ENCODE assay signal across 8 mouse cellular contexts in genomic region chr11:52359686-52360470, GRCm38 (mm10). TPM values are rescaled to one million over a fixed set of nuclear protein-coding genes. Genes with fewer than 3 reads are reported as not detected.
A peak's percentile ranks its signal among the peaks of the same experiment; 100 is the strongest.
DNase-seq lines count a peak whose midpoint lies in the region; ATAC-seq lines count a peak whose summit lies in the region.

No protein-coding gene starts in this region.

- peak; percentile 37 for ATAC-seq in erythroid progenitor cell, adult 5-6 weeks (replicated peaks; ENCODE audit: low FRiP score, poor library complexity, severe bottlenecking)
- peak; percentile 9 for ATAC-seq in hindbrain, embryonic 15.5 days (ENCODE audit: low FRiP score, low read depth)
- no peak for ATAC-seq in liver, embryonic 16.5 days (ENCODE audit: low read depth)
- ATAC-seq in neural tube, embryonic 15.5 days (ENCODE audit: low FRiP score), result peak; percentile 43

- no peaks in the 10 kb centered on the region for H3K36me3 ChIP-seq in hindbrain, embryonic 15.5 days
- H3K36me3 ChIP-seq in liver, embryonic 16.5 days (ENCODE audit: control insufficient read depth, insufficient read depth), result no peaks in the 10 kb centered on the region
- no peaks in the 10 kb centered on the region for H3K36me3 ChIP-seq in neural tube, embryonic 15.5 days

- peak; percentile 28 for DNase-seq in adrenal gland, postnatal 25 days
- DNase-seq in adrenal gland, postnatal 10 days, result no peak
- DNase-seq in ES-CJ7 (ENCODE audit: low read depth, low spot score), result peak; percentile 95
- no peak for DNase-seq in right cerebral cortex, postnatal 14 days

- H3K9me3 ChIP-seq in hindbrain, embryonic 15.5 days, result no peaks in the 10 kb centered on the region
- H3K9me3 ChIP-seq in liver, embryonic 16.5 days (replicated peaks; ENCODE audit: control insufficient read depth, low read length), result no peaks in the 10 kb centered on the region
- no peaks in the 10 kb centered on the region for H3K9me3 ChIP-seq in neural tube, embryonic 15.5 days (replicated peaks)

- peak overlapping the region; percentile 94 for H3K27ac ChIP-seq in hindbrain, embryonic 15.5 days (replicated peaks)
- H3K27ac ChIP-seq in liver, embryonic 16.5 days (ENCODE audit: low read length), result peak overlapping the region; percentile 93
- peak overlapping the region; percentile 96 for H3K27ac ChIP-seq in neural tube, embryonic 15.5 days (replicated peaks)

- H3K27me3 ChIP-seq in hindbrain, embryonic 15.5 days, result no peaks in the 10 kb centered on the region
- no peaks in the 10 kb centered on the region for H3K27me3 ChIP-seq in liver, embryonic 16.5 days (ENCODE audit: control insufficient read depth, insufficient read depth, low read depth, low read length)
- H3K27me3 ChIP-seq in neural tube, embryonic 15.5 days (replicated peaks), result no peaks in the 10 kb centered on the region

- peaks cover 37% of the 10 kb centered on the region for H3K4me1 ChIP-seq in hindbrain, embryonic 15.5 days (replicated peaks)
- H3K4me1 ChIP-seq in liver, embryonic 16.5 days (ENCODE audit: control insufficient read depth, low read depth, low read length), result peaks cover 42% of the 10 kb centered on the region
- H3K4me1 ChIP-seq in neural tube, embryonic 15.5 days, result peaks cover 42% of the 10 kb centered on the region

- 14% methylated on average over 22 of the region's 22 CpGs for WGBS in hindbrain, embryonic 15.5 days
- WGBS in liver, embryonic 16.5 days (ENCODE audit: insufficient replicate concordance), result 11% methylated on average over 22 of the region's 22 CpGs
- WGBS in neural tube, embryonic 15.5 days, result 15% methylated on average over 22 of the region's 22 CpGs

- peak overlapping the region; percentile 99 for H3K4me3 ChIP-seq in hindbrain, embryonic 15.5 days
- H3K4me3 ChIP-seq in liver, embryonic 16.5 days (ENCODE audit: low read depth, low read length), result peak overlapping the region; percentile 91
- peak overlapping the region; percentile 94 for H3K4me3 ChIP-seq in neural tube, embryonic 15.5 days (replicated peaks)

- peak overlapping the region; percentile 98 for H3K9ac ChIP-seq in hindbrain, embryonic 15.5 days
- peak overlapping the region; percentile 97 for H3K9ac ChIP-seq in liver, embryonic 16.5 days (ENCODE audit: low read depth, low read length)
- H3K9ac ChIP-seq in neural tube, embryonic 15.5 days (replicated peaks), result peak overlapping the region; percentile 99

- peak overlapping the region; percentile 91 for H3K4me2 ChIP-seq in hindbrain, embryonic 15.5 days
- H3K4me2 ChIP-seq in liver, embryonic 16.5 days (ENCODE audit: low read depth, low read length), result peak overlapping the region; percentile 94
- peak overlapping the region; percentile 86 for H3K4me2 ChIP-seq in neural tube, embryonic 15.5 days

RNA-seq across cellular contexts. Expression of gene Vdac1, which starts 0.8 kb away (rescaled TPM):
- 410 and 432 TPM in 2 replicates for total RNA-seq in adrenal gland, postnatal 25 days (2021)
- 100 to 1,000 TPM; 330 to 403 TPM for total RNA-seq in adrenal gland, postnatal 10 days (2021)
- 36.9 and 45.4 TPM in 2 replicates for total RNA-seq in erythroid progenitor cell, adult 5-6 weeks (2015; ENCODE audit: low replicate concordance)
- total RNA-seq in erythroid progenitor cell, adult 5-6 weeks (2017; ENCODE audit: low replicate concordance), result 40.2 and 42.2 TPM in 2 replicates
- polyA plus RNA-seq in hindbrain, embryonic 15.5 days (2015; fragmentation: Nextera tagmentation; extraction: Ambion mirVana), result 368 and 369 TPM in 2 replicates
- polyA plus RNA-seq in liver, embryonic 16.5 days (2015; fragmentation: Nextera tagmentation; extraction: Ambion mirVana), result 120 and 121 TPM in 2 replicates
- 362 and 402 TPM in 2 replicates for polyA plus RNA-seq in neural tube, embryonic 15.5 days (2015; fragmentation: Nextera tagmentation; extraction: Ambion mirVana)

RNA-seq across cellular contexts. Expression of gene 9530068E07Rik, which starts 36.4 kb away (rescaled TPM):
- total RNA-seq in adrenal gland, postnatal 25 days (2021), result 157 and 166 TPM in 2 replicates
- total RNA-seq in adrenal gland, postnatal 10 days (2021), result 100 to 1,000 TPM; 137 to 139 TPM
- 41.1 and 43.6 TPM in 2 replicates for total RNA-seq in erythroid progenitor cell, adult 5-6 weeks (2015; ENCODE audit: low replicate concordance)
- 9.4 and 23.9 TPM in 2 replicates for total RNA-seq in erythroid progenitor cell, adult 5-6 weeks (2017; ENCODE audit: low replicate concordance)
- 129 and 136 TPM in 2 replicates for polyA plus RNA-seq in hindbrain, embryonic 15.5 days (2015; fragmentation: Nextera tagmentation; extraction: Ambion mirVana)
- polyA plus RNA-seq in liver, embryonic 16.5 days (2015; fragmentation: Nextera tagmentation; extraction: Ambion mirVana), result 54.4 and 54.6 TPM in 2 replicates
- 122 and 133 TPM in 2 replicates for polyA plus RNA-seq in neural tube, embryonic 15.5 days (2015; fragmentation: Nextera tagmentation; extraction: Ambion mirVana)

Comparison
In these comparisons a context has a peak if more than half of its experiments do, and no peak if none do; other contexts are left out.
1. DNase-seq: peak in adrenal gland, postnatal 25 days (single experiment) and ES-CJ7 (single experiment); none in adrenal gland, postnatal 10 days (single experiment) and right cerebral cortex, postnatal 14 days (single experiment).
2. Peak in every context shown above with its lines, with median percentiles within 50 percentile points of each other: H3K27ac ChIP-seq, H3K4me2 ChIP-seq, H3K4me3 ChIP-seq and H3K9ac ChIP-seq.